Comparison of ENCODE assay signal across 27 mouse cellular contexts in the genomic region with DNA sequence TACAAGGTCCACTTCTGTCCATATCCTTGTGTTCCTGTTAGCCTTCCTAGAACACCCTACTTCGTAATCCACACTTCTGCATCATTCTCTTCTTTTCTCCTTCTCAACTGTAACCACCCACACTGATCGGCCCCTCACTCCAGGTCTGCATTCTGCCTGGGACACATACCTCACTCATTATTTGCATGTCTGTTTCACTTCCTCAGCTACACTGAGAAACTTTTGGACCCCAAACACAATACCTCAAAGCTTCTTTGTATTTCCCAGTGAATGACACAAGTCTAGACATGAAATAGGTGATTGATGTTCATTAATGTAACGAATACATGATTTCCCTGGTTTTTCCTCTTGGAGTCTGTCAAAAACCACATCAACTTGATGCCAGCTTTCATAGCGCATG.
"Had no signal": no experiment of that assay in that cellular context is flagged by ENCODE, and none has a peak within 500 bp of the region (broad histone marks: within the 10 kb centered on the region; RNA-seq: fewer than 3 reads in every experiment).

No protein-coding gene starts in this region.

- H3K9me3 ChIP-seq: heart, embryonic 13.5 days; heart, embryonic 15.5 days; hindbrain, embryonic 13.5 days; hindbrain, embryonic 15.5 days; kidney, embryonic 15.5 days; limb, embryonic 10.5 days; limb, embryonic 12.5 days; liver, embryonic 13.5 days; liver, embryonic 15.5 days had no signal

- H3K4me1 ChIP-seq: heart, embryonic 13.5 days; heart, embryonic 15.5 days; kidney, embryonic 15.5 days; limb, embryonic 10.5 days; limb, embryonic 12.5 days; liver, embryonic 13.5 days; liver, embryonic 15.5 days had no signal

- H3K27ac ChIP-seq: heart, adult 2 months; heart, embryonic 13.5 days; heart, embryonic 15.5 days; hindbrain, embryonic 13.5 days; hindbrain, embryonic 15.5 days; hindbrain, postnatal 0 days; kidney, embryonic 15.5 days; kidney, postnatal 0 days; left cerebral cortex, adult 2 months; limb, embryonic 10.5 days; limb, embryonic 12.5 days; liver, embryonic 13.5 days; liver, embryonic 15.5 days had no signal

- DNase-seq: gastrocnemius, postnatal 14 days; gastrocnemius, postnatal 36 days; heart, adult 2 months; heart, postnatal 14 days; heart, postnatal 36 days; kidney, adult 11 months; kidney, adult 2 months; kidney, adult 9 months; kidney, postnatal 14 days; kidney, postnatal 36 days; layer of hippocampus, adult 9-11 months; liver; liver, embryonic 13.5 days had no signal

- H3K36me3 ChIP-seq: heart, embryonic 13.5 days; heart, embryonic 15.5 days; hindbrain, embryonic 13.5 days; hindbrain, embryonic 15.5 days; kidney, embryonic 15.5 days; limb, embryonic 10.5 days; limb, embryonic 12.5 days; liver, embryonic 13.5 days; liver, embryonic 15.5 days had no signal

- H3K4me2 ChIP-seq: heart, embryonic 11.5 days; heart, embryonic 13.5 days; heart, embryonic 15.5 days; hindbrain, embryonic 13.5 days; hindbrain, embryonic 15.5 days; kidney, embryonic 15.5 days; limb, embryonic 12.5 days; liver, embryonic 11.5 days; liver, embryonic 13.5 days; liver, embryonic 15.5 days had no signal

- ATAC-seq: hindbrain, postnatal 0 days; intestine, embryonic 16.5 days had no signal

- H3K4me3 ChIP-seq: heart, adult 2 months; heart, embryonic 13.5 days; heart, embryonic 15.5 days; hindbrain, embryonic 13.5 days; hindbrain, embryonic 15.5 days; kidney, embryonic 15.5 days; left cerebral cortex, adult 2 months; limb, embryonic 10.5 days; limb, embryonic 12.5 days; liver, embryonic 13.5 days; liver, embryonic 15.5 days had no signal

- H3K9ac ChIP-seq: heart, embryonic 13.5 days; heart, embryonic 15.5 days; hindbrain, embryonic 13.5 days; hindbrain, embryonic 15.5 days; kidney, embryonic 15.5 days; limb, embryonic 12.5 days; liver, embryonic 13.5 days; liver, embryonic 15.5 days had no signal

- H3K27me3 ChIP-seq: heart, embryonic 13.5 days; heart, embryonic 15.5 days; hindbrain, embryonic 13.5 days; hindbrain, embryonic 15.5 days; kidney, embryonic 15.5 days; limb, embryonic 12.5 days; liver, embryonic 13.5 days; liver, embryonic 15.5 days had no signal
